Mouse (Mus musculus): ENCODE data around the gene Sf3a1.
A peak's percentile ranks its signal among the peaks of the same experiment; 100 is the strongest.
"Not testable (repeated sequence)": the region's sequence is repeated elsewhere in the genome, so short reads cannot be mapped to it uniquely, and the experiment has no call there.

Sf3a1 gene

DNA sequence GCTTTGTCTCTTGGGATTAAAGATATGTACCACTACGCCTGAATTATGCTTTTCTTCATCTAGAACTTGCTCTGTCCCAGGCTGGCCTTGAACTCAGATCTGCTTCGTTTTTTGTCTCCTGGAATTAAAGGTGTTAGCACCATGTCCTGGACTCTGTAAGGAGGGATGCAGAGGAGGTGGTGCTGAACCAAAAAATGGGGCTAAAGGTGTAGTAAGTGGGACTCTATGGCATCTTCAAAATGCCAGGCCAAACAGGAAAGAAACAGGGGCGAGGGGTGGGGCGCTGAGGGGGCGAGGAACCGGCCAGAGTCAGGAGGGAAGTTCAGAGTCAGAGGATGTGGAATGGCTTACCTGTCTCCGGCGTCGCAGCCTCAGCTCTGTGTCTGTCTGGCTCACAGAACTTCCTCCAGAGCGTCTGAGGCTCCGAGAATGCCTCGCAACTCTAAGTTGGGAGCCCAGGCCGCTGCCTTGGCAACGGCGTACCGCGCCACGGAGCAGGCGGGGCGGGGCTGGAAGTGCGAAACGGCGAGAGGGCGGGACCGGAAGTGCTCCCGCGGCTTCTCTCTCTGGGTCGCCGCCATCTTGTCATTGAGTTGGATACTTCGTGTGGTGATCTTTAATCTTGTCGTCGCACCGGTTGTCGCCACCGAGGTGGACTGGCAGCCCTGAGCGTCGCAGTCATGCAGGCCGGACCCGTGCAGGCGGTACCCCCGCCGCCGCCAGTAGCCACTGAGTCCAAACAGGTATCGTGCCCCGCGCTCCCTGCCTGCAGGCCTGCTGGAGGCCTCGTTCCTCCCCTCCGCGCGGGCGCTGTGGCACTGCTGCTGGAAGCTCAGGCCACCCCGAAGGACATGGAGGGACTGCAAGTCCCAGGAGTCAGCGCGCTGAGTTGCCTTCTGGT lies at the start of gene Sf3a1, which contains the start of gene Ccdc157:
Gene Sf3a1, plus strand, starts transcription at position 543 of the 901 bp plus-strand sequence.
Gene Ccdc157, minus strand, starts transcription at position 486 of the 901 bp plus-strand sequence.
- peak; percentile 39 for DNase-seq (ENCODE audit: extremely low spot score, low read depth, low spot score)

DNA sequence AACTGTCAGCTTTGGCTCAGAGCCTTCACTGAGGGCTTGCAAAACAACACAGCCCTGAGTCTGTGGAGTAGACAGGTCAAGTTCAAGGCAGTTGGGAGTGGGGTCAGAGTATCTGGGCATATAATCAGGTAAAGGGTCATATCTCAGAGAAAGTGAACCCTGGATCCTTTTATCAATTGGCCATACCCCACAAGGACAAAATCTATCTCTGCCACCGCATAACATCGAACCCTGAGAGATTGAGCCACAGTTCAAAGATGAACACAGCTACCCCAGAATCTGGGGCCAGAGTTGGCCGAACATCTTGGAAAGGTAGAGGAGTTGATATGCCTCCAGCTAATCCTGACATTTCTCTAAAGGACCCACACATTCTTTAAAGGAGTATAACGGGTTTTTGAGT lies 48.1 kb upstream of the Sf3a1 start:
- DNase-seq (ENCODE audit: extremely low spot score, low read depth, low spot score) = no peak

DNA sequence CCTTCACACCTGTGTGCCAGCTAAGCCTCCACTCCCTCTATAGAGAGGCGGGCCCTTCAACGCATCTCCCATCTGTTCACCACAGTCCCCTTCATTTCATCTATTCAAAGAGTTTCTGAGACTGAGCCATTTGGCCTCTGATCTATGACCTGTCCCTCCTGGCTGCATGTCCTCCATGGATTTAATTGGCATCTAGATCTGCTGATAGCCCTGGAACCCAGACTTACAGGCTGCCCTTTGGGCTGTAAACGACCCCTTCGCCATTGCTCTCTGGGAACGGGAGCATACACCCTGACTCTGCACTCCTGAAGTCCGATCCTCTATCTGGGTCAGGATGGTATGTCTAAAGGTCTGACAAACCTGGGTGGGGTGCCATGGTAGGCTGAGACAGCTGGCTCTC lies 47.3 kb upstream of the Sf3a1 start:
- no peak for DNase-seq (ENCODE audit: extremely low spot score, low read depth, low spot score)

DNA sequence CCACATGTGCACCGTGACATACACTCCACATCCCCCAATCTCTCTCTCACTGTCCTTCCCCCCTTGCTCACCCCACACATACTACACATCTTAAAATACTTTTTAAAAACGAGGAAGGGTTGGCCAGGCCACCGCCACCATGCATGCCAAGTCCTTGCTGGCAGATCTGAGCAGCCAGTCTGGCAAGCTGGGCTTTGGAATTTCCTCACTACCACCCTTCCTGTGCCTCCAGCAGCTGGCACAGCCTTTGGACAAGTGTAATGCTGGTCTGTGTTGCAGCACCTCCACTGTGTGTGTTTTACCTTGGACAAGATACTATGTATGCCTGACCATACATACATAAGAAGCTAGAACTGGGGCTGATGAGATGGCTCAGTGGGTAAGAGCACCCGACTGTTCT lies 46.7 kb upstream of the Sf3a1 start:
- DNase-seq (ENCODE audit: extremely low spot score, low read depth, low spot score) = no peak

DNA sequence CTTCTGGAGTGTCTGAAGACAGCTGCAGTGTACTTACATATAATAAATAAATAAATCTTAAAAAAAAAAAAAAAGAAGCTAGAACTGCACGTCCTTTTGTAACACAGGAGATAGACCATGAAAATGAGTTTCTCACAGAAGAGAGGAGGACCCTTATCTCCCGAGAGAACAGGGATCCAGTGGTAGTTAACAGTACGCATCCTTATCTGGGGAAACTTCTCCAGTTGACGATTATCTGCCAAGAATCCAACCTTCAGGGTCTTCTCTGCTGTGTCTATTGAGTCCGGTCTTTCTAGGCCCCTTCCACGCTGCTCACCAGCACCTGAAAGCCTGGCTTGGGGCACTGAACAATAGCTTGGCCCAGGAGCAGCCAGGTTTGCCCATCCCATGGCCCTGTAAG lies 46.2 kb upstream of the Sf3a1 start:
- DNase-seq (ENCODE audit: extremely low spot score, low read depth, low spot score) = no peak

DNA sequence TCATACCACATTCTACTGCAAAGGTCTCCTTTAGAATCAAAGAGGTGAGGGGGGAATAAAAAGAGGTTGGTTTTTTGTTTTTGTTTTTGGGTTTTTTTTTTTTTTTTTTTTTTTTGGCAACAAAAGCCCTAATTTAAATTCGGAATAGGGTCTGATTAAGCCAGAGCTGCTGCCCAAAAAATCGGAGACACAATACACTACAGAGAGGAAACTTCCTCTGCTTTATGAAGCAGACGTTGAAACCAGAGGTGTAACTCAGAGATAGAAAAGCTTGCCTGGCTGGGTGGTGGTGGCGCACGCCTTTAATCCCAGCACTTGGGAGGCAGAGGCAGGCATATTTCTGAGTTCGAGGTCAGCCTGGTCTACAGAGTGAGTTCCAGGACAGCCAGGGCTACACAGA lies 45.6 kb upstream of the Sf3a1 start:
- DNase-seq (ENCODE audit: extremely low spot score, low read depth, low spot score) = not testable (repeated sequence)

DNA sequence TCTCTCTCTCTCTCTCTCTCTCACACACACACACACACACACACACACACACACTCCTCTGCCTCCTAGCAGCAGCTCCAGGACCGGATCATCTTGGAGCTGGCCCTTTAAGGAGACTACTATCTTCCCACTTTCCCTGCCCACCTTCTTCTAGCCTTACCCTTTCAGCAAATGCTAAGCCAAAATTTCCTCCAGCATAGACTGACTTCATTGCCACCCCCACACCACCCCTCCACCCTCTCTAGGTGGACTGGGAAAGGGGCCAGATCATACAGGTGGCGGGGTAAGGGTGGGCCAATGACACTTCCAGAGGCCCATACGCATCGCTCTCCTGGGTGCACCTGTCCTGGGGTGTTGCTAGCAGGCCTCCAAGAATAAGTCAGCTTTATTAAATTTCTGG lies 44.7 kb upstream of the Sf3a1 start:
- DNase-seq (ENCODE audit: extremely low spot score, low read depth, low spot score) = no peak

DNA sequence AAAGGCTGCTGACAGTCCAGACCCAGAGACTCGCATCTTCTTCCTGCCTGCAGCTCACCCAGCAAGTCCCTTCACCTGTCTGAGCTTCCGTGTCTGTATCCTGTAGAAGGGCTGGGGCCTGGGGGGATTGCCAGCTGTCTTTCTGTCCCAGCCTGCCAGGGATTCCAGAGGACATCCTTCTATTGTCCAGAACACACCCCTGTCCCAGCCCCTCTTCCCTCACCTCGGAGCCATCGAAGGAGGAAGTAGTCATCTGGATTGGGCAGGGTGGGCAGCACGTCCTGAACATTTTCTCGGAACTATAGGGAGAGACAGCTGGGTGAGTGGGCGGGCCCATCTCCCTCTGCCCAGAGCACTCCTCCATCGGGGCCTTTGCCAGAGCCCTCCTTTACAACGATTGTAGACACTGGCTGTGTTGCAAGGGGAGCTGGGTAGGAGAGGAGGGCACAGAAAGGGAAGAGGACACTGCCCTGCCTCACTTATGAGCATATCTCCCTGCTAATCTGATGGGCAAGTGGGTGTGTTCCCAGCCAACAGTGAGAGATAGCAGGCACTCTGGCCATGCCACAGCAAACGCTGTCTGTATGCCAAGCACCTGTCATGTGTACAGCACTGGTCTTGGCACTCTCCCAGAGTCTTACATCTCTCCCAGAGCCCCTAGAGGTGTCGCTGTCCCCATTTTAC lies 43.5 kb upstream of the Sf3a1 start:
- DNase-seq (ENCODE audit: extremely low spot score, low read depth, low spot score) = no peak

DNA sequence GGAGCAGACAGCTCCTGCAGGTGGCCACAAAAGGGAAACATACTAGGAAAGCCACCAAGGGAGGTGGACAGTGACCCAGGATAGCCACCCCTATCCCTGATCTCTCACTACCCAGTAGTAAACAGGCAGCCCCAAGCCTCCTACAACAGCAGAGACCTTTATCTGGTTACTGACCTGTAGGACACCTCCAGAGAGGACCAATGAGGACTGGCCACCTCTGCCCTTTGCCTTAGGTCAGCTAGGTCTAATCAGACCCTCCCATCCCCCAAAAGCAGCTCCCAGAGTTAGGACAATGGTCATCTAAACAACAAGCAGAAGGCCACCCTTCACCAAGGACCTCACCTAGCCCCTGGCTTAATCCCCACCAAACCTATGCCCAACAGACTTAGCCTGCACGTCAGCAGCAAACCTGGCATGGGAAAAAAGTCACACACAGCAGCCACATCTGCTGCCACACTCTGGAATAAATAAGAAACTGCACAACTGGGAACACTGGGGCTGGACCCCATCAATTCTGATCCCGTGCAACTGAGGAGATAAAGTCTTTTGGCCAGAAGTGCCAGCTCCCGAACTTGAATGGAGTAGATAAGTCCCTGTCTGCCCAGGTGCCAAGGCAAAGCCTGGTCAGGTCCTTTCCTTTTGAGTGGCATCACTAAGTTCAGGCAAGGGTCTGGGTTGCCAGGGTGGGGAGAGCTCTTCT lies 42.6 kb upstream of the Sf3a1 start:
- no peak for DNase-seq (ENCODE audit: extremely low spot score, low read depth, low spot score)

DNA sequence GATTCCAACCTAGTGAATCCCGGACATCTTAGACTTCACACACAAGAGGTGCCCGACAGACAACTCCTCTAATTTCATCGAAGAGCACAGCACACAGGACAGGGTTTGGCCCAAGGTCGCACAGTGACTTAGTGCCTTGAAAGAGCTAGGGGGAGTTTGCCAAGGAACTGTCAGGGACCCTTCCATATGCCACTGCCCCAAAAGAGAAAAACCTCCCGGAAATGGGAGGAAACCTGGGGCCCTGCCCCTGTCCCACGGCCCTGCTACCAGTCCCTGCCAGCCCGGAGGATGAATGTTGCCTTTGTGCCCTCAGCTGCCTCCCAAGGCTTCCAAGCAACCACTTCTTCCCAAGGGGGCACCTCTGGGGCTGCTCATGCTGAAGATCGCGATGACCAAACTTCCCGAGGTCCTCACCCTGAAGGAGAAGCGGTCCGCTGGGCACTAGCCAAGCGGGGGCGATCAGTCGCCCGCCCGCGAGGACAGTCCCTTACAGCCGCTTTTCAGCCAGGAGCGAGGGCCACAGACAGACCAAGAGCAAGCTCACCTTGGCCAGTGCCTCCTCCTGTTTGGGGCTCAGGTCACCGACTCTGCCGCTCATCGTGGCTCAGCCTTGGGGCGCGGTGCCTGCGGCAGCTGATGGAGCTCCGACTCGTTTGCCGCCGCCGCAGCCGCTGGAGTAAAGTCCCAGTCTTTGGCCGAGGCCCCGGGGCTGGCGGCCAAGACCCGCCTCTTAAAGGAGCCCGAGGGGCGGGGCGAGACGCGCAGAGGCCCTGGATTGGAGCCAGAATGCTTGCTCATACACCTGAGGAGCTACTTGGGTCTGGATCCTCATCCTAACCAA lies 41.8 kb upstream of the Sf3a1 start:
- no peak for DNase-seq (ENCODE audit: extremely low spot score, low read depth, low spot score)

DNA sequence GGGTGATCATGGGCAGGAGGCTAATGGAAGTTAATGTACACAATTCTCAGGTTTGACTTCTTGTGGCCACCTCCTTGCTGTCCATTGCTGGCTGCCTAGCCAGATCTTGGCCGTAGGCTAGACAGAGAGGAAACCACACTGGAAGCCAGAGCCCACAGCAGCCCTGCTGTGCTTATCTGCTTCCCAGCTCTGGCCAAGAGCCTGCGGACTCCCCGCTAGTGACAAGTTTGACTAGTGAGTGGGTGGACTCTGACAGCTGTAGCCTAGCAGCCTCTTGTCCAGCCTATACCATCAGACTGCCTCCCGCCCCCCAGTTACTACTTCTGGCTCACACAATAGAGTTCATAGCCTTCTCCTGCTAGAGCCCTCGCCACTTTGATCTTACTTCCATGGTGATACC lies 40.5 kb upstream of the Sf3a1 start:
- no peak for DNase-seq (ENCODE audit: extremely low spot score, low read depth, low spot score)

DNA sequence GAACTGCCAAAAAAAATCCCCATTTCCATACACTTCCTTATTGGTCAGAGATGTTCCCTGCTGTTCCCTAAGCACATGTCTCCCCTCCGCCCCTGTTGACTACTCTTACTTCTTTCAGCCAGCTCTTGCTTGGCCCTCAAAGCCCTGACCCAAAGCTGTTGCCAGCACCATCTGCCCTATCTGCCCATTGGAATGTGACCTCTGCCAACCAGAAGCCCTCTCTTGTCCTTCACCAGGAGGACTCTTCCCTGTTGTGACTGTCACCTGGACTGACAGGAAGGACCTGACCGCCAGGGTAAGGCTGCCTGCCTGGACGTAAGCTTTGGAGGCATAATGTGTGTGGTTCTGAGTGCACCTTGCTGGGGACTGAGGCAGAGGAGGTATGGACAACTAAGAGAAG lies 38.5 kb upstream of the Sf3a1 start:
- DNase-seq (ENCODE audit: extremely low spot score, low read depth, low spot score) = no peak

DNA sequence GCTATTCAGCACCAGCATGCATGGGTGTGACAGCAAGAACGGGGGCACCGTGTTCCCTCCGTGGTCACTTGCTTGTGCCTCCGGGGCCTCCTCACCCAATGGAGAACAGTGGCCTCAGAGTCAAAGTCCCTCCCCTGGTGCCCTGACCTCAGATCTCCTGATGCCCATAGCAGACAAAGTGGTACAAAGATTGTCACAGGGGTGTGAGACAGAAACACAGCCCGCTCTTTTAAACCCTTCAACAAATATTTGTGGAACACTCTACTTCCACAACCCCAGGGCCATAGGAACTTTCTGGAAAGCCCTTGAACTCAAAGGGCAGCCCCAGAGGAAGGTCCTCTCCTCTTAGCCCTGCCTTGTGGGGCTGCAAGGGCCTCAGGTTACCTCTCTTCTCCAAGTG lies 37.9 kb upstream of the Sf3a1 start:
- no peak for DNase-seq (ENCODE audit: extremely low spot score, low read depth, low spot score)

DNA sequence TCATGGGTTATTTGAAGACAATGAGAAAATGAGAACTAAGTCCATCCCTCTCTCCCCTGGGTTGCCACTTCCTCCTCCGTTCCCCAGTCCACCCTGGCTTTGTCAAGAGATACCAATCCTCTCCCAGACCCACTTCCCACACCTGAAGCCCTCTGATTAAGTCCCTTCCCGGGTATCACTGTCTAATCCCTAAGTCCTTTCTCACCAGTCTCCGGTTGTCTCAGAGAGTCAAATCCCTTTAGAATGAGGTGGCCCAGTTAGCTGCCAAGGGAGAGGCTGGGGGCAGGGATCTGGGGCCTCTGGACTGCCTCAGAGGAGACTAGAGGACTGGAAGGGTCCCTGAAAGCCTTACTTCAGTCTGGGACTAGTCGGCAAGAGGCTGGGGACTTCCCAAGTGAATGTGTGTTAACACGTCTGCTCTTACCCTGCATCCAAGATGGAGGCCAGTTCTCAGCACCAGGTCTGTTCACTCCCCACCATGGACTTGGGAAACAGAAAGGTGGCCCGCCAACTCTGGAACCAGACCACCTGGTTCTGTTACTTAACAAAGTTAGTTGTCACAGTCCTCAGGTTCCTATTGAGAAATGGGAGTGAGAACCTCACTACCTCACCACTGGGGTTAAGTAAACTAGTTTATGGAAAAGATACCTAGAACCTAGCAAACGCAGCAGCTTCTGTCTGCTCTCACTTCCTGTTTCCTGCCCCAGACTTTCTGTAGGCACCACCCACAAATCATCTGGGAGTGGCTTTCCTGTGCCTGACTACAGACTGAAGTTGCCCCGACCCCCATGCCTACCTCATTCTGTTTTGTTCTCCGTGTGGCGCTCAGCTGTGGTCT lies 37.2 kb upstream of the Sf3a1 start, which contains the start of gene Sec14l2:
Gene Sec14l2, minus strand, starts transcription at position 674 of the 838 bp plus-strand sequence.
- DNase-seq (ENCODE audit: extremely low spot score, low read depth, low spot score) = no peak

DNA sequence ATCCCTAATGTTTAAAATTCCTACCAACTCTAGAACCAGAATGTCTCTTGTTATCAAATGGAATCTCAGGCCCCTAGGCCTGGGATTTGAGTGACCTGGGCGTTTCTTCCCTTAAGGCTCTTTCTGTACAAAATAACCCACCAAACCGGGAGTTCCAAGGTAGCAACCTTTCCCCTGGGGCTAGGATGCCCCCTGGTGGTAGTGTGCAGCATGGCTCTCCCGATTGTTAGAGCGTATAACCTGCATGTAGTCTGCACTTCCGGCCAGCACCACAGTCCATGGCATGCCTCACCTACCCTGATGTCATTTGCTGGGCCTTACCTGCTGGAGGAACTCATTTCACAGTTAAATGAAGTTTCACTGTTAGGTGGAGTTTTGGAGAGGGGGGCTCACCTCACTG lies 36.2 kb upstream of the Sf3a1 start:
- no peak for DNase-seq (ENCODE audit: extremely low spot score, low read depth, low spot score)

DNA sequence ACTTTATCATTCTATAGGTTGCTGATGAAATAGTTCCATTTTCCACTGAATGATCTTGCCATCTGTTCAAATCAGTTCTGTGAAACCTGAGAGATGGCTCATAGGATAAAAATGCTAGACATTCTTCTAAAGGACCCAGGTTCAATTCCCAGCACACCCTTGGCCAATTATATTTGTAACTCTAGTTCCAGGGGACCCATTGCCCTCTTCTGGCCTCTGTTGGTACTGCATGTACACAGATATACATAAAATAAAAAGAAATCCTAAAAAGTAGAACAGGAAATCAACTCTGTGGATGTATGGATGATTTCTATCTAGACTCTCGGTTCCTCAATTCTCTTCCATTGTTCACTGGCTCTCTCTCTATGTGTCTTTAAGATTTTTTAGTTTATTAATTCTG lies 33.1 kb upstream of the Sf3a1 start:
- DNase-seq (ENCODE audit: extremely low spot score, low read depth, low spot score) = no peak

DNA sequence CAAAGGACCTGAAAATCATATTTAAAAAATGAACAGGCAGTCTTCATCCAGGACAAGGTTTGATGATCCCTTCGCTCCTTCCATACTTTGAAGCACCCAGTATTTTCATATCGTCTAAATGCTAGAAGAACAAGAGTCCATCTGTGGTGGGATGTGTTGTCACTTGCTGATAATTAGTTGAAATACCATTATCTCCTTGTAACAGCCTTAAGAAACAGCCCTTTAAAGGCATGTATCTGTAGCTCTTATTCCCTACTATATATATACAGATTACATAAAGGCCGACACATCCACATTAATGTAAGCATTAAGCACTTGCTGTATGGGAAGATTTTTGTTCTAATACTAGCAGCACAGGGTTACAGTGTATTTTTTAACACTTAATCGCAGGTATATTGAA lies 31.7 kb upstream of the Sf3a1 start:
- not testable (repeated sequence) for DNase-seq (ENCODE audit: extremely low spot score, low read depth, low spot score)

DNA sequence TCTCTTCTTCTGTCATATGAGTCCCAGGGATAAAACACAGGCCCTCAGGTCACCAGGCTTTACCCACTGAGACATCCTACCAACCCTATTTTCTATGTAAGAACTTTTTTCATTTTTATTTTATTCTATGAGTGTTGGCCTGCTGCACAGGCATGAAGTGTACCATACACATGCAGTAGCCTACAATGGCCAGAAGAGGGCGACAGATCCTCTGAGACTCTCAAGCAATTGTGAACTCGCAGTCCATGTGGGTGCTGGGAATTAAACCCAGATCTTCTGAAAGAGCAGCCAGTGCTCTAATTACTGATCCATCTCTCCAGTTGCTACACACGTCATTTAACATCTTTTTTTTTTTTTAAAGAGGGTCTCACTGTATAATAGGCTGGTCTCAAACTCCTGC lies 26.7 kb upstream of the Sf3a1 start:
- no peak for DNase-seq (ENCODE audit: extremely low spot score, low read depth, low spot score)

DNA sequence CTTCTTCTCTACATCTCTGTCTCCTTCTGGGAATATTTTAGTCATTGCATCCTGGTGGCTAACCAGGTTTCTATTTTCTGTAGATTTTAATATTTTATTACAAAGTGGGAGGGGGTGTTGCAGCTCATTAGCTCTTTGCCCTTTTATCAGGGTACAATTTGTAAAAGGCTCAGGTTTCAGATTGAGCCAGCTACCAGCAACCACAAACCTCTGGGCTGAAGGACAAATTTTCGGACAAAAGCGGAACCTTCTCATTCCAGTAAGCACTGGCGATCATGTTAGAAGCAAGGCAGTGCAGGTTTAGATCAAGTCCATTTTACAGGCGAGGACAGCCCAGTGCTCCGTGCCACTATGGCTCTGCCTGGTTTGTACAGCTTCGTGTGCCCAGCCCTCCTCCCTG lies 25.8 kb upstream of the Sf3a1 start:
- no peak for DNase-seq (ENCODE audit: extremely low spot score, low read depth, low spot score)

All from hindlimb bud, embryonic 11.5 days (tissue).